Mouse (Mus musculus): ENCODE measurements around the gene Grm4. TPM values are rescaled to one million over a fixed set of nuclear protein-coding genes. Genes with fewer than 3 reads are reported as not detected.

Grm4 gene
- polyA plus RNA-seq, 1 experiment from 2014 or later: 0.16 TPM

DNA sequence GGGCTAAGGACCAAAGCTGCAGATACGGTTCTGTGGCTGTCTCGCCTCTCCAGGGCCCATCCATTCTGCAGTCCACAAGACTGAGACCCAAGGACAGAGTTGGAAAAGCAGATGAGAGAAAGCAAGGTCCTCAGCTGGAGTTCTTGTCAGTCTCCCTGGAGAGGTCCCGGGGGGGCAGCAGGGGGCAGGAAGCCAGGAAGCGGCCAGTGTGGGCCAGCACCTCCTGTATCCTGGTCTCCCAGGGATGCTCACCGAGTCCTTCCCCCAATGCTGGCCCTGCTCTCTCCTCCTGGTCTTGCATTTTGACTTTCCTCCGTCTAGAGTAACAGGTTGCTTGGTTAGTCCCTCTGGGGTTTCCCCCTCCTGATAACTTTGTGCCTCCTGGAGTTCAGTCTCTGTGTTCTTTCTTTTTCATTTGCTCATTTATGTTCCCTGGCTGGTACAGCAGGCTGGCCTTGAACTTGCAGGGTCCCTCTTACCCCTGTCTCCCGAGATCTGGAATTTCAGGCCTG is 25.4 kb upstream of the Grm4 start:
- 69% methylated on average over 7 of the region's 7 CpGs for WGBS
- H3K36me3 ChIP-seq (ENCODE audit: control insufficient read depth, insufficient read depth, low read length): no peaks in the 10 kb centered on the region
- 0 out of 2 replicates have a peak, but pooled peaks cover 5% of the 10 kb centered on the region for H3K4me1 ChIP-seq (replicated peaks; ENCODE audit: control insufficient read depth, insufficient read depth)
- TF ChIP-seq CTCF (IDR thresholded peaks at IDR 0.05; ENCODE audit: low read depth): no peak
- TF ChIP-seq EP300 (optimal IDR thresholded peaks at IDR 0.05): no peak
- DNase-seq (ENCODE audit: low spot score) (no peak), ATAC-seq (ENCODE audit: low FRiP score, low TSS enrichment) (no peak)
- no peak overlapping the region for H3K9ac ChIP-seq (ENCODE audit: low read length)
- H3K27ac ChIP-seq (replicated peaks): no peak overlapping the region
- no peaks in the 10 kb centered on the region for H3K27me3 ChIP-seq (ENCODE audit: control insufficient read depth, insufficient read depth, low read length)
- H3K4me3 ChIP-seq (ENCODE audit: low read depth, low read length): no peak overlapping the region
- no peak overlapping the region for H3K4me2 ChIP-seq (replicated peaks; ENCODE audit: low read depth)
- no peaks in the 10 kb centered on the region for H3K9me3 ChIP-seq (ENCODE audit: control insufficient read depth, low read length)

DNA sequence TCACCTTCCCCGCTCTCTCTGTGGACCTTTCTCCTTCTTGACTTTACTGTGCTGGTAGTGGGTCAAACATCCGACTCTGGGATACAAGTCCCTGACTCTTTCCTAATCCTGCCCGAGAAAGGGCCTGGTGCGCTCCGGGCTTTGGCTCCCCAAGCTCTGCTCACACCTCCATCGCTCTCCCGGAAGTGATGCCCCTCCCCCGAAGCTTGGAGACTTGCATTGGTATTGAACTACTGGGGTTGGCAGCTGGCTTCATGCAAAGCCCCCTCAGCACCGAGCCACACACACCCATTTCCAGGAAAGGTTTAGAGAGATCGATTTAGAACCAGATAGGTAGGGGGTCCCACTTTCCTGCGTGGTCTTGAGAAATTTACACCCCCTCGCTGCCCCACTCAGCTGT is 24.8 kb upstream of the Grm4 start:
- H3K9ac ChIP-seq (ENCODE audit: low read length): no peak overlapping the region
- H3K4me3 ChIP-seq (ENCODE audit: low read depth, low read length): no peak overlapping the region
- no peaks in the 10 kb centered on the region for H3K27me3 ChIP-seq (ENCODE audit: control insufficient read depth, insufficient read depth, low read length)
- ATAC-seq (ENCODE audit: low FRiP score, low TSS enrichment) (no peak), DNase-seq (ENCODE audit: low spot score) (no peak)
- H3K9me3 ChIP-seq (ENCODE audit: control insufficient read depth, low read length): no peaks in the 10 kb centered on the region
- no peak overlapping the region for H3K27ac ChIP-seq (replicated peaks)
- TF ChIP-seq CTCF (IDR thresholded peaks at IDR 0.05; ENCODE audit: low read depth) (no peak), EP300 (optimal IDR thresholded peaks at IDR 0.05) (no peak)
- 0 out of 2 replicates have a peak, but pooled peaks cover 5% of the 10 kb centered on the region for H3K4me1 ChIP-seq (replicated peaks; ENCODE audit: control insufficient read depth, insufficient read depth)
- H3K4me2 ChIP-seq (replicated peaks; ENCODE audit: low read depth): no peak overlapping the region
- 51% methylated on average over 12 of the region's 12 CpGs for WGBS
- H3K36me3 ChIP-seq (ENCODE audit: control insufficient read depth, insufficient read depth, low read length): no peaks in the 10 kb centered on the region

DNA sequence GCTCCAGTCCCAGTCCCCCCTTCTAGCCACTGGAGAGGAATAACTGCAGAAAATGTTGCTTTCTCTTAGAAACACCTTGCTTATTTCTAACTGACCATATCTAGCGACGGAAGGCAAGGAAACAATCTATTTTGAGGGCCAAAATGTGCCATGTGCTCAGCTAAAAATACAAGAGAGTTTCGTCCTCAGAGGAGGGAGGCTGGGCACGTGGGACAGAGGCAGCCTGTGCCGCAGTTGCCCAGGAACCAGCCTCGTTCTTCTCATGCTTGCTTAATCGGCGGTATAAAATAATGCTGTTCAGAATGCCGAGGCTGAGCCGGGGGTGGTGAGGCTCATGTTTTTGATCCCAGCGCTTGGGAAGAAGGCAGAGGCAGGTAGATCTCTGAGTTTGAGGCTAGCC is 23.3 kb upstream of the Grm4 start:
- no peaks in the 10 kb centered on the region for H3K36me3 ChIP-seq (ENCODE audit: control insufficient read depth, insufficient read depth, low read length)
- no peak overlapping the region for H3K27ac ChIP-seq (replicated peaks)
- no peak overlapping the region for H3K4me3 ChIP-seq (ENCODE audit: low read depth, low read length)
- H3K9me3 ChIP-seq (ENCODE audit: control insufficient read depth, low read length): no peaks in the 10 kb centered on the region
- no peaks in the 10 kb centered on the region for H3K27me3 ChIP-seq (ENCODE audit: control insufficient read depth, insufficient read depth, low read length)
- 0 out of 2 replicates have a peak, but pooled peaks cover 5% of the 10 kb centered on the region for H3K4me1 ChIP-seq (replicated peaks; ENCODE audit: control insufficient read depth, insufficient read depth)
- DNase-seq (ENCODE audit: low spot score): no peak
- ATAC-seq (ENCODE audit: low FRiP score, low TSS enrichment): no peak
- 90% methylated on average over 11 of the region's 11 CpGs for WGBS
- no peak overlapping the region for H3K9ac ChIP-seq (ENCODE audit: low read length)
- TF ChIP-seq CTCF (IDR thresholded peaks at IDR 0.05; ENCODE audit: low read depth): no peak
- TF ChIP-seq EP300 (optimal IDR thresholded peaks at IDR 0.05): no peak
- H3K4me2 ChIP-seq (replicated peaks; ENCODE audit: low read depth): no peak overlapping the region

DNA sequence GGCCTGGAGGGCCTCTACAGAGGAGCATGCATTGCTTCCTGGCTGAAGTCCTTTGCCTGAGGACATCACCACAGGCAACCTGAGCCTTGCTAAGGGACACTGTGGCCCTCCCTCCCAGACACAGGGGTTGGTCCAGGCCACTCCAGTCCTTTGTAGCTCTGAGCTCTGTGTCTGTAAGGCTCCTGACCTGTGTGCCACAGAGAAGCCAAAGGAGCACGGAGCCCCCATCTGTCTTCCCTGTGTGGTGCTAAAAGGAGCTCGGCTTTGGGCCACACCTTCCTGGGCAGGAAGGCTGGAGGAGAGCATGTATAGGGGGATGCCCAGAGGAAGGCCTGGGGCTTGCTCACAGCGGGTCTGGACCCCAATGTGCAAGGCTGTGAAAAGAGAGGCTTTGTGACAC is 20.8 kb upstream of the Grm4 start:
- no peaks in the 10 kb centered on the region for H3K9me3 ChIP-seq (ENCODE audit: control insufficient read depth, low read length)
- H3K36me3 ChIP-seq (ENCODE audit: control insufficient read depth, insufficient read depth, low read length): no peaks in the 10 kb centered on the region
- 67% methylated on average over 3 of the region's 3 CpGs for WGBS
- no peak overlapping the region for H3K4me2 ChIP-seq (replicated peaks; ENCODE audit: low read depth)
- no peak overlapping the region for H3K4me3 ChIP-seq (ENCODE audit: low read depth, low read length)
- DNase-seq (ENCODE audit: low spot score): no peak
- 0 out of 2 replicates have a peak, but pooled peaks cover under 1% of the 10 kb centered on the region for H3K4me1 ChIP-seq (replicated peaks; ENCODE audit: control insufficient read depth, insufficient read depth)
- H3K27me3 ChIP-seq (ENCODE audit: control insufficient read depth, insufficient read depth, low read length): no peaks in the 10 kb centered on the region
- H3K27ac ChIP-seq (replicated peaks): no peak overlapping the region
- no peak overlapping the region for H3K9ac ChIP-seq (ENCODE audit: low read length)
- TF ChIP-seq EP300 (optimal IDR thresholded peaks at IDR 0.05) (no peak), CTCF (IDR thresholded peaks at IDR 0.05; ENCODE audit: low read depth) (no peak)
- no peak for ATAC-seq (ENCODE audit: low FRiP score, low TSS enrichment)

DNA sequence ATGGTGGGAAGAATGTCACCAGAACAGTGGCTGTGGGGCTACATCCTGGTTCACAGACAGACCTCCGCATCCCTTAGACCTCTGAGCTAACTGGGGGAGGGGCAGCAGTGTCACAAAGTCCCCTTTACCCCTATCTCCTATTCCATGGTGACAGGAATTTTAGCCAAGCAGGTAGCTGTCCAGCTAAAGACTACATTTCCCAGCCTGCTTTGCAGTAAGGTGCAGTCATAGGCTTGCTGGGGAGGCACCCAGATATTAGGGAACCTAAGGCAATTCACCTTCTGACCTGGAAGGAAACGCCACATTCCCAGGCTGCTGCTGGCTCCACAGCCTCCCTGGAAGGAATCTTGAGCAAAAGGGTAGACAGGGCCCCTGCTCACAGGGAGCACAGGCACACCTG is 20.1 kb upstream of the Grm4 start:
- no peak overlapping the region for H3K27ac ChIP-seq (replicated peaks)
- ATAC-seq (ENCODE audit: low FRiP score, low TSS enrichment): no peak
- TF ChIP-seq EP300 (optimal IDR thresholded peaks at IDR 0.05): no peak
- TF ChIP-seq CTCF (IDR thresholded peaks at IDR 0.05; ENCODE audit: low read depth): no peak

DNA sequence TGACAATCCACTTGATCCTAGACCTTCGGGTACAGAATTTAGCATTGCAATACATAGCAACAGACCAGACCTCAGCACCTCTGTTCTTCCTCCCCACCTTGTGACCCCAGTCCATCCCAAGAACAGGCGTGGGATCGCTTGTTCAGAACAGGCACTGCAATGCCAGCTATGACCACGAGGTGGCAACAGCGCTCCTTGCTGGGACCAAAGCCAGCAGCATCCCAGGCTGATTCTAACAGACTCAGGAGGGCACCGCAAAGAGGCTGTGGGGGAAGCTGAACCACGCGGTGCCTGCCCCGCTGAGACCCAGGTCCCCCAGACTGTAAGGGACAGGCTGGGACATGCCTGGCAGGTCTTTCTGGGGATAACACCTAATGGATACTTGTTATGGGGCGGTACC is 13.5 kb upstream of the Grm4 start:
- Histone ChIP-seq H3K4me2 (replicated peaks; ENCODE audit: low read depth) (no peak overlapping the region), H3K4me1 (replicated peaks; ENCODE audit: control insufficient read depth, insufficient read depth) (no peaks in the 10 kb centered on the region), H3K27me3 (ENCODE audit: control insufficient read depth, insufficient read depth, low read length) (no peaks in the 10 kb centered on the region), H3K4me3 (ENCODE audit: low read depth, low read length) (no peak overlapping the region), H3K27ac (replicated peaks) (no peak overlapping the region), H3K9me3 (ENCODE audit: control insufficient read depth, low read length) (no peaks in the 10 kb centered on the region), H3K9ac (ENCODE audit: low read length) (no peak overlapping the region), H3K36me3 (ENCODE audit: control insufficient read depth, insufficient read depth, low read length) (no peaks in the 10 kb centered on the region)
- WGBS: 4% methylated on average over 10 of the region's 10 CpGs
- peak; percentile 89 for DNase-seq (ENCODE audit: low spot score)
- ATAC-seq (ENCODE audit: low FRiP score, low TSS enrichment): peak; percentile 62; the same call in 1 of the 2 replicates
- TF ChIP-seq CTCF (IDR thresholded peaks at IDR 0.05; ENCODE audit: low read depth): peak; percentile 100
- TF ChIP-seq EP300 (optimal IDR thresholded peaks at IDR 0.05): no peak

More for the DNA sequence above, 20.1 kb upstream of the Grm4 start:
- Histone ChIP-seq H3K36me3 (ENCODE audit: control insufficient read depth, insufficient read depth, low read length) (no peaks in the 10 kb centered on the region), H3K4me1 (replicated peaks; ENCODE audit: control insufficient read depth, insufficient read depth) (no peaks in the 10 kb centered on the region), H3K9me3 (ENCODE audit: control insufficient read depth, low read length) (no peaks in the 10 kb centered on the region), H3K27me3 (ENCODE audit: control insufficient read depth, insufficient read depth, low read length) (no peaks in the 10 kb centered on the region), H3K9ac (ENCODE audit: low read length) (no peak overlapping the region), H3K4me3 (ENCODE audit: low read depth, low read length) (no peak overlapping the region), H3K4me2 (replicated peaks; ENCODE audit: low read depth) (no peak overlapping the region)
- WGBS: 67% methylated on average over 2 of the region's 2 CpGs
- no peak for DNase-seq (ENCODE audit: low spot score)

Data from stomach, postnatal 0 days (tissue).